Mouse (Mus musculus): ENCODE measurements around the gene Chst1. TPM values are rescaled to one million over a fixed set of nuclear protein-coding genes. Genes with fewer than 3 reads are reported as not detected.
A peak's percentile ranks its signal among the peaks of the same experiment; 100 is the strongest.

The Chst1 gene
- total RNA-seq (2022) = 100 to 1,000 TPM; 258 to 295 (median 273) TPM

- peak in 1 of 2 experiments; percentile 40 for DNase-seq (ENCODE audit: low spot score in 2 of 2)
These were observed at the start of gene Chst1 for GRCm38 (mm10) chr2:92599487-92600347. Chst1 (plus strand) TSS chr2:92599707.

GRCm38 (mm10) chr2:92550051-92550450 is 49.5 kb upstream of the Chst1 start:
- DNase-seq (ENCODE audit: low spot score in 2 of 2) = no peak

DNA sequence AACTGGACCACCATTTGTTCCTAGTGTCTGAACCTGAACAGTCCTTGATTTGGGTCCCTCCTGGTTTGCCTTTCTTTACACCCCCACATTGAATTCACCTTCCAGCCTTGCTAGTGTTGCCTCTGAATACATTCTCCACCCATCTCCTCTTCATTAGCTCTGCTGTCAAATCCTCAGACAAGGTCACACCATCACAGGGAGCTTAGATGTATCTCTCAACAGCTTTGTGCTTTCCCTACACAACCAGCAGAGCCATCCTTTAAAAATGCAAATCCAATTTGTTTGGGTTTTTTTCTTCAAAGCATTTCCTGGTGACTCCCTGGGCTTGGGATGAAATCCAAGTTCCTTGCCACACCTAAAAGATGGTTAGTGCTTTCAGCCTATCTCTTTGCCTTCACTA is 45.0 kb upstream of the Chst1 start:
- no peak for DNase-seq (ENCODE audit: low spot score in 2 of 2)

DNA sequence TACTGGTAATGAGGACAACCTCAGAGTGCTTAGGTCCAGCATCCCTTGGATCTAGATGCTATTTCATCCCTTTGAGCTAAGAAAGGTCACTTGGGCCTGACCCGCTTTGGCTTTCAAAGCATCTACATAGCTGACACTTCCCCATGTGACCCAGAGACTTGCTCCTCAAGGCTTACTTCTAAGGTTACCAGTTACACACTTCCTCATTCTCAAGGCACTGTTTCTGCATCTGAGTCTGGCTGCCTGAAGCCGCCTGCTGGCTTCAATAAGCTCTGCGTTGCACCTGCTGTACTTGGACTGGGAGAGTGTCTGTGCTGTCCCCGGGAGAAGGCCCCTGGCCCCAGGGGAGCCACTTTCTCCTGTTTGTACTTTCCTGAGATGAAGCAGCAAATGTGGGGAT is 36.6 kb upstream of the Chst1 start:
- DNase-seq (ENCODE audit: low spot score in 2 of 2) = no peak

DNA sequence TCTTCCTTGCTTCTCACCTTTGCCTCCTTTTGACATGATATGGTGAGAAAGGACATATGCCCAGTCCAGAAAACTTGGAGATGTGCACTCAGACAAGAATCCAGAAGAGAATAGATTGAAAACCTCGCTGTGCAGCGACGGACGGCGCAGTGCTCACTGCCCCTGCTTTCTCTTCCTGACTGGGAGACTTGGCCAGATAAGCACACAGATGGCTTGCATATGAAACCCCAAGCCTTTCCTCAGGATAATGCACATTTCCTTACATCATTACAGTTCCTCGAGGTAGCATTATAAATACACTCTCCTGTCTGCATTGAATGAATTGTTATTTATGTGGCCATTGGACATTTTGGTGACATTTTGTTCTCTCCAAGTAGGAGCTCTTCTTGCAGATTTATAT is 28.9 kb upstream of the Chst1 start:
- no peak for DNase-seq (ENCODE audit: low spot score in 2 of 2)

- peak in 1 of 2 experiments; percentile 45 for DNase-seq (ENCODE audit: low spot score in 2 of 2)
These were observed 21.7 kb upstream of the Chst1 start for GRCm38 (mm10) chr2:92577824-92578223.

DNA sequence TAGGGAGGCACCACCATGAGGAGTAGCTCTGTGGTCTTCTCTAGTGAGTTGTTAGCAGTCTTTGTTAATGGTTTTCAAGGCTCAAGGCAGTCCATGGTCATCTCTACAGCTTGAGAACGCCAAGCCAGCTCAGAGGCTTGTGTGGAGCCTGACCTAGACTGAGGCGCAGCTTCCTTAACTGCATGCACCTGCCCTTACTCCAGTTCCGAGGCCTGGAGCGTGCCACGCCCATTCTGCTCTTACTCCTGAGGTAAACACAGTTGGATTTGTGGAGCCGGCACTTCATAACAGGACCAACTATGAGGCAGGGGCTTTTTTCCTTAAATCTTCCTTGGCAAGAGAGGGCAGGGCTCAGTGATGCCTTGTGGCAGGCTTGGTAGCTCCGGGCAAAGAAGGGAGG is 18.2 kb upstream of the Chst1 start:
- no peak for DNase-seq (ENCODE audit: low spot score in 2 of 2)

GRCm38 (mm10) chr2:92582596-92582995 is 16.9 kb upstream of the Chst1 start:
- no peak for DNase-seq (ENCODE audit: low spot score in 2 of 2)

- DNase-seq (ENCODE audit: low spot score in 2 of 2) = no peak
These were observed 11.7 kb upstream of the Chst1 start for GRCm38 (mm10) chr2:92587806-92588205.

DNA sequence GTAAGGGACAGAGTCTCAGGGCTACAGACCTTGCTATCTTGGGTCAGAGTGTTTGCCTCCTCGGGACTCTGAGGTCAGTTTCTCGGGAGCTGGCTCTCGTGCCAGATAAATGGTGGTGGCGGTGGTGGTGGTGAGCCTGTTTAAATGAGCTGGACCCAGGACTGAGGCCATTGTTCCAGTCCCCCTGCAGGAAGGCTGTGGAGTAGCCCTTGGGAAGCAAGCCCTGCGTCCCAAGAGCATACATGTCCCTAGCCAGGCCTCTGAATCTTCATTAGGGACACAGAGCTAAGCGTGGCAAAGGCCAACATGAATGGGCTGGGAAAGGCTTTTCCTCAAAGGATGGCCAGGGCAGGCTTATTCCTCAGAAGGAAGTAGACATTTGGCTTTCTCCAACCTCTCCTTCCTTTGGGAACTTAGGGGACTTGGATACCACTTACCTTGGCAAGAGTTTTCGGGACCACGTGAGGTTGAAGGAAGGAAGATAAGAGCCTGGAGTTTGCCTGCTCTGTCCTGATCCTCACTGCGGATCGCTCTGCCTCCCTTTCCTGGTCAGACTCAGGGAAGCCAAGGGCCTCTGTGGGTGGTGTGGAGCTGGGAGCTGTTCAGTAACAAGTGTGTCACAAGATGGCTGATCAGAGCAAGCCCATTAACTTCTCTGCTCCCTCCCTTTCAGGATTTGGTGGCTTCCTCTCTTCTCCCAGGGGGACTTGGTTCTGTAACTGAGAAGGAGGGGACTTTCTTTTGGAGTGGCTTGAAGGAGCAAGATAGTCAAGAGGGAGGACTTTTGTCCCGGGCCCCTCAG is 4.4 kb upstream of the Chst1 start:
- DNase-seq (ENCODE audit: low spot score in 2 of 2) = no peak

GRCm38 (mm10) chr2:92597291-92597690 is 2.2 kb upstream of the Chst1 start:
- DNase-seq (ENCODE audit: low spot score in 2 of 2) = peak in 1 of 2 experiments; percentile 69

DNA sequence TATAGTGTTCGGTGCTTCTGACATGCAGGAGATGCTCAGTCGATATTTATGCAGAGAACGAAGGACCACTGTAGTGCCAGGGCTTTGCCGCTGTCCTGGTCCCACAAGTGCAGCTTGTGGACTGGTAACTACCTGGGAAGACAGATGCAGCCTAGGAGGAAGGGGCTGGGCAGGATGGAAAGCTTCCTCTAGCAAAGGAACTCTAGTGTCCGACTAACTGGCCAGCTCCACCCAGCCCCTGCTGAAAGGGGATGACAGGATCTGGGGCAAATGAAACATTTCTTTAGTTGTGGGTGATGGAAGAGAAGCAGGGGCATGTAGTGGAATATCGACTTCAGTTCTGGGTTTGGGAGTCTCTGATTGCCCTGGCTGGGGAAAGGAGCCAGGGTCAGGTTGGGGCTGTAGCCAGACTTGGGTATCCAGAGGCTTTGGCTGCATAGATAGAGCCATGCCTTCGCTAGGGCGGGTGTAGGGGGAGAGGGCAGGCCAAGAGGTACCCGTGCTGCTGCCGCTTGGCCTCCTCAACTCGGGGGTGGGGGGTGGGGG is 493 bp upstream of the Chst1 start:
- peak in 1 of 2 experiments; percentile 19 for DNase-seq (ENCODE audit: low spot score in 2 of 2)

DNA sequence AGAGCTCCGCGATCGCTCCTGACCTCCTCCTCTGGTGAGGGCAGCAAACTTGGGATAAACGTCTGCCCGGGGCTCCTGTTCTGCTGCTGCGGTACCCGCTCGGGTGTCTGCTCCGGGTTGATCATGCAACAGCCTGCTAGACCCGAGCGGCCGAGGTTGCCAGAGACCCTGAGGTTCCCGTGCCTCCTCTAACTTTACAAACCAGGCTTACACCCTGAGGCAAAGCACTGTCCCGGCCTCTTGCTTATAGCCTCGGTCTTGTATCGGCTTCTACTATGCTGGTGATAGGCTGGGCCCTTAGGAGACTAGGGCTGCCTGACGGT is 802 bp downstream of the Chst1 start:
- DNase-seq (ENCODE audit: low spot score in 2 of 2) = peak in 1 of 2 experiments; percentile 28

GRCm38 (mm10) chr2:92601246-92601645 is 1.7 kb downstream of the Chst1 start:
- DNase-seq (ENCODE audit: low spot score in 2 of 2) = peak in 1 of 2 experiments; percentile 19

GRCm38 (mm10) chr2:92602073-92602472 is 2.6 kb downstream of the Chst1 start:
- peak in 1 of 2 experiments; percentile 13 for DNase-seq (ENCODE audit: low spot score in 2 of 2)

DNA sequence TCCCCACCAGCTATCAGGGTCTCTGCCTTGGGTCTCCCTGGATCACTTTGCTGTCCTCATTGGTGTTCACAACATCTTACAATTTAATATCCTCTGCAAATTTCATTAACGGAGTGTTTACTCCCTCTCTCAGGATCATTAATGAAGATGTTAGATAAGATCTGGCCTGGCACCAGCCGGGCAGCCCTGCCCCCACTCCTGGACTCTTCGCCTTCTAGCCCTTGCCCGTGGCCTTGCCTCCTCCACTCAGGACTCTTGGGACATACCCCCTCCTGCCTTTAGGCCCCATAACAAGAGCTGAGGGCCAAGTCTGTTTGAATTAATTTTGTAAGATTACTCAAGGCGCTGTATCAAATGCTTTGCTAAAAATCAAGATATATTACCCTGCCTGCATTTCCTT is 4.1 kb downstream of the Chst1 start:
- DNase-seq (ENCODE audit: low spot score in 2 of 2) = peak in 1 of 2 experiments; percentile 17

DNA sequence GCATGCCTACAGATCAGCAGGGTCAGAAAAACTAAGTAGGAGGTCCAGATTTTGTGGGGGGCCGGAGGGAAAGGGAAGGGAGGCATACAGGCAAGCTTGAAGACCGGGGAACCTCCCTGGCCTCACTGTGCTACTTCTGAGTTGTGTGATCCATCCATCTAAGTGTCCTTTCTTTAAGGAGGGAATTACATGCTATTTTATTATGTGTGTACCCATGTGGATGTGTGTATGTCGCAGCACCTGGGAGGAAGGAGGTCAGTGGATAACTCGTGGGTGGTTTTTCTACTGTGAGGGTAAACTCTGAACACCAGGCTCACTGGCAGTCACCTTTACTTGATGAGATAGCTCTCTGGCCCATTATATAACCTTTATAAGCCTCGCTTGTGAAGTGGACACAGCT is 5.1 kb downstream of the Chst1 start:
- no peak for DNase-seq (ENCODE audit: low spot score in 2 of 2)

- DNase-seq (ENCODE audit: low spot score in 2 of 2) = peak in 1 of 2 experiments; percentile 9
These were observed 6.5 kb downstream of the Chst1 start for GRCm38 (mm10) chr2:92605995-92606394.

DNA sequence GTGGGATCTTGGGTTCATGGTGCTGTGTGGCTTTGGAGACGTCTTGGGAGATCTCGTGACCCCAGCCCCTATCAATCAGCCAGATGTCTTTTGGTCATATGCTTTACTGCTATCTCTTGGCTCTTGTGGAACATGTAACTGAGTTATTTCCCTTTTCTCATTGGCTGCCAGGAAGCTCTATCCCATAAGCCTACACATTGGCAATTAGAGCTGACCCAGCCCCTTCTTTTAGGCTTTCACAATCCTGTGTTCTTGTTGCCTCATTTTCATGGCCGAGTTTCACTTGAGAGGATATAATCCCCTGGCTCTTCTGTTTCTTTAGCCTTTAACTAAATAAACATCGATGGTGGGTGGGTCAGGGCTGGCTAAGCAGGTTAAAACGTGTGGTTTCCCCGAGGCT is 7.6 kb downstream of the Chst1 start:
- no peak for DNase-seq (ENCODE audit: low spot score in 2 of 2)

DNA sequence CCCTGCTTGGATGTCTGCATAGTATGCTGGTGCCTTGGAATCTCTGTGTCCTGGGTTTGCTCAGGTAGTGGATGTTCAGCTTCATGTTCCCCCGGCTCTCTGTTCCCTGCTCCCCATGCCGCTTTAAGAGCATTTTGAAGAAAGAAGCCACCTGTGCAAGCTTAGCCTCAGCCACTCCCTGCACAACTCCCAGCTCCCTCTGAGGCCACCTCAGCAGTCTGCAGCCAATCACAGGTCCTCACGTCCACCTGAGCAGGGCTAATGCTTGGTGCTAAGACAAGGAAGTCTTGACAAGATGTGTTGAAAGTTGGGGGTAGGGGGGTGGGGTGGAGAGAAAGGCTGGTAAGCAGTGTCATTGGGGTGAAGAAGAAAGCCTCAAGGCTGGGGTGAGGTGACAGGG is 8.1 kb downstream of the Chst1 start:
- no peak for DNase-seq (ENCODE audit: low spot score in 2 of 2)

- peak in 1 of 2 experiments; percentile 31 for DNase-seq (ENCODE audit: low spot score in 2 of 2)
These were observed 8.6 kb downstream of the Chst1 start for GRCm38 (mm10) chr2:92608013-92608619.

Data from layer of hippocampus, adult 8-10 months (tissue).